Mouse (Mus musculus): ENCODE measurements at regions not wholly inside any gene's neighbourhood (a gene's known extent, or its start where the extent isn't known, plus 50 kb on each side); places are given as distances from the start of the nearest gene placed in this dataset.

DNA sequence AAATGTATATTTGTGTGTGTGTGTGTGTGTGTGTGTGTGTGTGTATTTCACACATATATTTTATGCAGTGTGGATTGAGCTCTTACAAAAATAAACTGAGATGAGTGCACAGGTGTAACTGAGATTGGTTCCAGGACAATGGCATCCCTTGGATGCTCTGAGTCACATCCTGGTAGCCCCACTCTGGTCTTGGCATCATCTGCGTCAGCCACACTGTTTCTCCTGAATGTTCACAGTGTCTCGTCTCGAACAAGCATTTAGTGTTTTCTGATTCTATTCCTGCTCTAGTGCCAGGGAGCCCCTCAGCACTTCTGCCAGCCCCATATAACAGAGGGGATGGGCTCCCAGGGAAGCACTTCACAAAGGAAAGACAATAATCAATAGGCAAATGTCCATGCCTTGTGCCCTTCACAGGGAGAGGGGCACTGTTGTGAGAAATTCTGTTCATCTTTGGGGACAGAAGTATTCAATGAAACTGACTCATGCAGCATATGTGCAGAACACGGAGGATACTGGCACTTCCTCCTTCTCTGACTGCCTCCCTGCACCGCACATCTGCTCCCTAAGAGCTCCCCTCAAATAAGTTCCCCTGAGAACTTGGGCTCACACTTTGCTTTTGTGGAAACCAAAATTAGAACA lies 536.2 kb downstream of the Pdcd6ip start:
- TF ChIP-seq CTCF (IDR thresholded peaks at IDR 0.05; ENCODE audit: low read depth) (no peak), EP300 (IDR thresholded peaks at IDR 0.05; ENCODE audit: low read depth) (no peak)

All from liver, postnatal 0 days (tissue).